9 mouse cellular contexts compared by ENCODE assay signal in the genomic region with DNA sequence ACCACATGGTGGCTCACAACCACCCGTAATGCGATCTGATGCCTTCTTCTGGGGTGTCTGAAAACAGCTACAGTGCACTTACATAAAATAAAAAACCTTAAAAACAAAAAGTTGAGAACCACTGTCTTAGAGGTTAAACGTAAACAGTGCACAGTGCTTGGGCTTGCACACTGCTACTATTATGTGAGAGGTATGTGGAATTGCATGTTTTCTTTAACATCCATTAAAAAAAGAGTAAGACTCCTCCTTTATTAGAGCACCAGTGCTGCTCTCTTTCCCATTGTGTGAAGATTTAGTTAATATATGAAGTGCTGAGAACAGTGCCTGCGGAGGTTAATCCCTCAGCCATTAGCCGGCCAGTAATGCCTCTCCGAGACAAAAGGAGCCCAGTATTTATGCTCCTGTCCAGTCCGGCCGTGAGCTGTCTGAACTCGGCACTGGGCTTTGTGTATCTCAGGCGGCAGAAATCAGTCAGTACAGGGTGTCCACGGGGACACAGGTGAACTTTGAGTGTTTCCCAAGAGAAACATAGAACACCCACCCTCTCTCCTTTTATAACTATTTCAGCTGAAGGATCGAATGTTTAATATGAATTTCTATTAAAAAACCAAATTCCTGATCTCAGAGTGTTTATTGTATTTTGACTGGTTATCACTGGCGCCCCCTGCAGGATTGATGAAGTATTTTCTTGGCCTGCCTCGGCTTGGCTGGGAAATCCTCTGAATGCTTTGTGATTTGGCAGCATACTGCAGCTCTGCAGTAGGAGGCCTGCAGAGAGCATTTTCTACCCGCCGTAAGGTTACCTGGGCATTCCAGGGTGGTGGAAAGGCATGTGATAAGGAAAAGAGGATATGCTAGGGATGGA. TPM values are rescaled to one million over a fixed set of nuclear protein-coding genes. Genes with fewer than 3 reads are reported as not detected.
A peak's percentile ranks its signal among the peaks of the same experiment; 100 is the strongest.
DNase-seq lines count a peak whose midpoint lies in the region; ATAC-seq and TF ChIP-seq lines count a peak whose summit lies in the region.
"Had no signal": no experiment of that assay in that cellular context is flagged by ENCODE, and none has a peak within 500 bp of the region (broad histone marks: within the 10 kb centered on the region; RNA-seq: fewer than 3 reads in every experiment).

No protein-coding gene starts in this region.

- TF ChIP-seq CTCF in small intestine, adult 2 months (IDR thresholded peaks at IDR 0.05; ENCODE audit: extremely low read depth, insufficient read length, insufficient replicate concordance, low read depth, low read length), result peak; percentile 48; the same call in 1 of the 2 replicates

- H3K36me3 ChIP-seq in small intestine, adult 2 months (ENCODE audit: control insufficient read depth, insufficient read depth, low read length), result no peaks in the 10 kb centered on the region
- H3K36me3 ChIP-seq: liver, embryonic 15.5 days had no signal

- H3K27me3 ChIP-seq in small intestine, adult 2 months (ENCODE audit: control insufficient read depth, insufficient read depth, low read length), result no peaks in the 10 kb centered on the region
- H3K27me3 ChIP-seq: liver, embryonic 15.5 days had no signal

- H3K4me3 ChIP-seq in small intestine, adult 2 months (ENCODE audit: low read depth, low read length), result no peak overlapping the region
- H3K4me3 ChIP-seq: liver, embryonic 15.5 days had no signal

- no peak for TF ChIP-seq POLR2A in small intestine, adult 2 months (IDR thresholded peaks at IDR 0.05; ENCODE audit: low read depth, low read length)

- peak; percentile 8 for DNase-seq in cerebellum, adult 11-12 months
- DNase-seq in brain, adult 2 months (ENCODE audit: low read depth, low spot score), result peak; percentile 80
- DNase-seq in hindlimb bud, embryonic 11.5 days (ENCODE audit: extremely low spot score, low read depth, low spot score), result peak; percentile 41
- peak; percentile 59 to 63 for DNase-seq in layer of hippocampus, postnatal 36 days

- 67% methylated on average over 16 of the region's 16 CpGs for WGBS in small intestine, adult 2 months

- no peak overlapping the region for H3K27ac ChIP-seq in small intestine, adult 2 months (ENCODE audit: insufficient read depth, low read depth, low read length)
- H3K27ac ChIP-seq: liver, embryonic 15.5 days had no signal

- H3K4me1 ChIP-seq in small intestine, adult 2 months (ENCODE audit: control insufficient read depth, insufficient read depth, insufficient read length, low read length), result no peaks in the 10 kb centered on the region; the same call in 1 of the 2 replicates

- no peak for ATAC-seq in cerebellum, adult (ENCODE audit: insufficient number of reproducible peaks, low FRiP score, low TSS enrichment)
- ATAC-seq in frontal cortex, adult (ENCODE audit: low TSS enrichment), result peak; percentile 92
- peak; percentile 76 for ATAC-seq in megakaryocyte, adult 5-6 weeks (ENCODE audit: poor library complexity, severe bottlenecking)

RNA-seq across cellular contexts. Expression of gene Arhgap18, which starts 0.9 kb away (rescaled TPM):
- total RNA-seq in layer of hippocampus, postnatal 36 days (2021), result 1 to 10 TPM; 6.7 to 7.2 TPM
- 20.2 and 21.3 TPM in 2 replicates for total RNA-seq in megakaryocyte, adult 5-6 weeks (2015)
- 25.6 and 27.7 TPM in 2 replicates for total RNA-seq in megakaryocyte, adult 5-6 weeks (2017)
- 0.96 and 2.6 TPM in 2 replicates for polyA plus RNA-seq in small intestine, adult 2 months (2012; rRNA removed)

Comparison
In these comparisons a context has a peak if more than half of its experiments do, and no peak if none do; other contexts are left out.
1. DNase-seq: peak in every context shown above with its lines; median percentile 80 in brain, adult 2 months; 61 in layer of hippocampus, postnatal 36 days; 41 in hindlimb bud, embryonic 11.5 days; 8 in cerebellum, adult 11-12 months.